Comparison of ENCODE assay signal across 26 mouse cellular contexts in the genomic region with DNA sequence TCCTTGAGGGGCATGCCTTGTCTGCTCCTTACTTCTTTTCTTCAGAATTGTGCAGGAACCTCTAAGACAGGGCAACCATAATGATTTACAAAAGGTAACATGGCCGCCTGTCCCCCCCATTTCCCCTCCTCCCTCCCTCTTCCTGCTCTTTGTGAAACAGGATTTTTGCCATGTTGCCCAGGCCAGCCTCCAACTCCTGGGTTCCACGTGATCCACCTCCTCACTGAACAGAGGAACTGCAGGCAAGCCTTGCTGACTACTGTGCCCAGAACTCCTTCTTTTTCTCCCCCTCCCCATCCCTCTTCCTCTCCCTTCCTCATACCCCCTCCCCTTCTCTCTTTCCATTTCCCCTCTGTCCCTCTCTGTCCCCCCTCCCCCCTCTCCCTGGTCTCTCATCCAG. TPM values are rescaled to one million over a fixed set of nuclear protein-coding genes. Genes with fewer than 3 reads are reported as not detected.
DNase-seq lines count a peak whose midpoint lies in the region; ATAC-seq lines count a peak whose summit lies in the region.
"Had no signal": no experiment of that assay in that cellular context is flagged by ENCODE, and none has a peak within 500 bp of the region (broad histone marks: within the 10 kb centered on the region; RNA-seq: fewer than 3 reads in every experiment).

No protein-coding gene starts in this region.

- H3K4me3 ChIP-seq in liver, embryonic 12.5 days: no peak overlapping the region
- H3K4me3 ChIP-seq: forebrain, embryonic 10.5 days; hindbrain, embryonic 10.5 days; intestine, embryonic 15.5 days; lung, embryonic 15.5 days; myocyte; neural tube, embryonic 13.5 days had no signal

- no peaks in the 10 kb centered on the region for H3K36me3 ChIP-seq in liver, embryonic 12.5 days
- H3K36me3 ChIP-seq: forebrain, embryonic 10.5 days; hindbrain, embryonic 10.5 days; intestine, embryonic 15.5 days; lung, embryonic 15.5 days; neural tube, embryonic 13.5 days had no signal

- 46% methylated on average over 2 of the region's 2 CpGs for WGBS in liver, embryonic 12.5 days (ENCODE audit: insufficient replicate concordance)

- no peak overlapping the region for H3K9ac ChIP-seq in liver, embryonic 12.5 days
- H3K9ac ChIP-seq: intestine, embryonic 15.5 days; liver, embryonic 14.5 days; lung, embryonic 15.5 days; neural tube, embryonic 13.5 days had no signal

- no peaks in the 10 kb centered on the region for H3K4me1 ChIP-seq in liver, embryonic 12.5 days
- H3K4me1 ChIP-seq: forebrain, embryonic 10.5 days; hindbrain, embryonic 10.5 days; intestine, embryonic 15.5 days; lung, embryonic 15.5 days; neural tube, embryonic 13.5 days had no signal

- H3K4me2 ChIP-seq in liver, embryonic 12.5 days: no peak overlapping the region
- H3K4me2 ChIP-seq: heart, embryonic 11.5 days; intestine, embryonic 15.5 days; lung, embryonic 15.5 days; neural tube, embryonic 13.5 days had no signal

- H3K27me3 ChIP-seq in liver, embryonic 12.5 days (replicated peaks): peaks cover 18% of the 10 kb centered on the region

- intact Hi-C loops in left cerebral cortex, postnatal 14 days (cut with DNase I): no loop called here
- intact Hi-C loops in heart, postnatal 25 days (cut with DNase I): no loop called here

- DNase-seq in frontal cortex, postnatal 36 days (ENCODE audit: low spot score in 2 of 2): peak; percentile 28 to 36
- no peak for DNase-seq in frontal cortex, postnatal 10 days (ENCODE audit: low spot score in 2 of 2)
- peak; percentile 48 for DNase-seq in right cerebral cortex, adult 18-20 months
- DNase-seq in right cerebral cortex, postnatal 4 days: no peak
- peak; percentile 20 to 27 for DNase-seq in left cerebral cortex, postnatal 14 days (ENCODE audit: low spot score in 2 of 2)
- no peak for DNase-seq in urinary bladder, postnatal 4 days (ENCODE audit: low spot score in 2 of 2)
- no peak for DNase-seq in heart, postnatal 25 days (ENCODE audit: low spot score)
- DNase-seq: adrenal gland, postnatal 25 days; cerebellum, adult 9-10 months; gastrocnemius, postnatal 10 days; heart, adult 11 months; kidney, postnatal 36 days; lung, postnatal 4 days; thymus, postnatal 25 days had no signal

- H3K9me3 ChIP-seq in liver, embryonic 12.5 days (replicated peaks): no peaks in the 10 kb centered on the region
- H3K9me3 ChIP-seq: forebrain, embryonic 10.5 days; hindbrain, embryonic 10.5 days; intestine, embryonic 15.5 days; lung, embryonic 15.5 days; neural tube, embryonic 13.5 days had no signal

- no peak for ATAC-seq in liver, embryonic 12.5 days
- ATAC-seq: hindbrain, embryonic 16.5 days; intestine, embryonic 15.5 days; midbrain, embryonic 16.5 days had no signal

- H3K27ac ChIP-seq in liver, embryonic 12.5 days: no peak overlapping the region
- H3K27ac ChIP-seq: forebrain, embryonic 10.5 days; hindbrain, embryonic 10.5 days; intestine, embryonic 15.5 days; liver, embryonic 14.5 days; lung, embryonic 15.5 days; neural tube, embryonic 13.5 days had no signal

RNA-seq across cellular contexts. Expression of a gene that starts 6.5 kb away (rescaled TPM):
- 1 to 10 TPM; 2.0 TPM for total RNA-seq in left cerebral cortex, postnatal 14 days (2021)
- polyA plus RNA-seq in liver, embryonic 12.5 days (2016; fragmentation: Nextera tagmentation; extraction: Ambion mirVana): 0.33 and 0.83 TPM in 2 replicates
- not detected for total RNA-seq in heart, postnatal 25 days (2021)
- total RNA-seq: adrenal gland, postnatal 25 days had no signal
- polyA plus RNA-seq: forebrain, embryonic 10.5 days; heart, postnatal 0 days had no signal

Comparison
In these comparisons a context has a peak if more than half of its experiments do, and no peak if none do; other contexts are left out.
1. DNase-seq: peak in frontal cortex, postnatal 36 days (2 of 2), right cerebral cortex, adult 18-20 months (single experiment) and left cerebral cortex, postnatal 14 days (2 of 2); none in frontal cortex, postnatal 10 days (0 of 2), right cerebral cortex, postnatal 4 days (single experiment), urinary bladder, postnatal 4 days (0 of 2) and heart, postnatal 25 days (single experiment).